Mouse (Mus musculus): Measurements from ENCODE around the gene Slc25a13. TPM values are rescaled to one million over a fixed set of nuclear protein-coding genes. Genes with fewer than 3 reads are reported as not detected.

The Slc25a13 gene
- total and polyA plus RNA-seq, 3 experiments, result 15.6 to 16.7 TPM; not detected in 1

GRCm38 (mm10) chr6:6002061-6002460 lies 214.9 kb downstream of the Slc25a13 start:
- TF ChIP-seq CTCF (IDR thresholded peaks at IDR 0.05 in 2 of 3, conservative IDR thresholded peaks at IDR 0.05 in 1 of 3; ENCODE audit: control insufficient read depth in 1 of 3, insufficient read depth in 1 of 3, low read depth in 2 of 3, low read length in 3 of 3, poor library complexity in 1 of 3, severe bottlenecking in 1 of 3), result no peak
- TF ChIP-seq ZKSCAN1 (IDR thresholded peaks at IDR 0.05; ENCODE audit: low read depth, low read length), result no peak
- TF ChIP-seq SMC3 (IDR thresholded peaks at IDR 0.05; ENCODE audit: low read depth, low read length), result no peak
- no peak for TF ChIP-seq JUND (IDR thresholded peaks at IDR 0.05; ENCODE audit: low read depth, low read length)
- TF ChIP-seq ZNF384 (IDR thresholded peaks at IDR 0.05; ENCODE audit: low read depth, low read length), result no peak
- no peak for TF ChIP-seq ELF1 (IDR thresholded peaks at IDR 0.05; ENCODE audit: low read depth, low read length)
- no peak for TF ChIP-seq POLR2A (IDR thresholded peaks at IDR 0.05; ENCODE audit: control insufficient read depth in 1 of 2, insufficient read depth in 1 of 2, low read depth in 1 of 2, low read length in 2 of 2, poor library complexity in 1 of 2)
- TF ChIP-seq POLR2AphosphoS2 (IDR thresholded peaks at IDR 0.05; ENCODE audit: low read length), result no peak
- no peak for TF ChIP-seq E2F4 (IDR thresholded peaks at IDR 0.05; ENCODE audit: borderline replicate concordance, low read depth, low read length)
- no peak for TF ChIP-seq ZC3H11A (IDR thresholded peaks at IDR 0.05; ENCODE audit: low read depth, low read length)
- no peak for TF ChIP-seq NRF1 (IDR thresholded peaks at IDR 0.05; ENCODE audit: insufficient read depth, low read depth, low read length, poor library complexity, severe bottlenecking)
- no peak for TF ChIP-seq TAL1 (IDR thresholded peaks at IDR 0.05; ENCODE audit: low read length)
- no peak for TF ChIP-seq MYC (IDR thresholded peaks at IDR 0.05; ENCODE audit: low read depth, low read length)
- no peak for TF ChIP-seq SIN3A (IDR thresholded peaks at IDR 0.05; ENCODE audit: low read length)
- TF ChIP-seq MAX (IDR thresholded peaks at IDR 0.05; ENCODE audit: low read length), result no peak
- H3K4me1 ChIP-seq (ENCODE audit: control insufficient read depth in 1 of 2, insufficient read depth in 2 of 2, low read length in 2 of 2), result no peaks in the 10 kb centered on the region
- DNase-seq (ENCODE audit: low read depth, low spot score), result no peak
- H3K4me3 ChIP-seq (ENCODE audit: control insufficient read depth in 1 of 2, insufficient read depth in 1 of 2, low read depth in 2 of 2, low read length in 2 of 2), result no peak overlapping the region
- H3K27me3 ChIP-seq (ENCODE audit: control insufficient read depth in 1 of 2, insufficient read depth in 2 of 2, low read length in 2 of 2), result no peaks in the 10 kb centered on the region; a peak in 1 of 4 replicates
- no peak overlapping the region for H3K9ac ChIP-seq (ENCODE audit: control insufficient read depth, low read depth, low read length, poor library complexity, severe bottlenecking)
- H3K9me3 ChIP-seq (replicated peaks; ENCODE audit: insufficient read depth, low read length), result no peaks in the 10 kb centered on the region
- H3K36me3 ChIP-seq (ENCODE audit: control insufficient read depth in 1 of 2, insufficient read depth in 2 of 2, low read length in 2 of 2), result no peaks in the 10 kb centered on the region
- H3K27ac ChIP-seq (ENCODE audit: control insufficient read depth, low read depth, low read length), result no peak overlapping the region
- no peaks in the 10 kb centered on the region for H3K79me2 ChIP-seq (ENCODE audit: control insufficient read depth, insufficient read depth, low read length, poor library complexity)

- no peaks in the 10 kb centered on the region for H3K9me3 ChIP-seq (replicated peaks; ENCODE audit: insufficient read depth, low read length)
- H3K4me1 ChIP-seq (ENCODE audit: control insufficient read depth in 1 of 2, insufficient read depth in 2 of 2, low read length in 2 of 2), result no peaks in the 10 kb centered on the region
- H3K27ac ChIP-seq (ENCODE audit: control insufficient read depth, low read depth, low read length), result no peak overlapping the region
- H3K27me3 ChIP-seq (ENCODE audit: control insufficient read depth in 1 of 2, insufficient read depth in 2 of 2, low read length in 2 of 2), result no peaks in the 10 kb centered on the region
- no peak overlapping the region for H3K9ac ChIP-seq (ENCODE audit: control insufficient read depth, low read depth, low read length, poor library complexity, severe bottlenecking)
- H3K4me3 ChIP-seq (ENCODE audit: control insufficient read depth in 1 of 2, insufficient read depth in 1 of 2, low read depth in 2 of 2, low read length in 2 of 2), result no peak overlapping the region
- H3K79me2 ChIP-seq (ENCODE audit: control insufficient read depth, insufficient read depth, low read length, poor library complexity), result no peaks in the 10 kb centered on the region
- TF ChIP-seq MYB (IDR thresholded peaks at IDR 0.05; ENCODE audit: low read depth, low read length), result no peak
- TF ChIP-seq CHD1 (IDR thresholded peaks at IDR 0.05; ENCODE audit: low read depth, low read length), result no peak
- TF ChIP-seq HCFC1 (IDR thresholded peaks at IDR 0.05; ENCODE audit: low read depth, low read length), result no peak
- no peak for TF ChIP-seq MYC (IDR thresholded peaks at IDR 0.05; ENCODE audit: low read depth, low read length)
- TF ChIP-seq ZMIZ1 (IDR thresholded peaks at IDR 0.05; ENCODE audit: low read depth, low read length), result no peak
- no peak for DNase-seq (ENCODE audit: low read depth, low spot score)
- no peaks in the 10 kb centered on the region for H3K36me3 ChIP-seq (ENCODE audit: control insufficient read depth in 1 of 2, insufficient read depth in 2 of 2, low read length in 2 of 2)
These were observed 219.4 kb downstream of the Slc25a13 start for GRCm38 (mm10) chr6:5997535-5997934.
